Mouse (Mus musculus) T-helper 17 cell (primary cell): Measurements from ENCODE around the gene Tmem53.

Source experiments
- in situ Hi-C, 2 experiments: fragments of 300-600 bp; cut with MboI, MseI; formaldehyde crosslinking; loops; 1 replicate in 1 of 2; 2 replicates in 1 of 2; pipeline ENCODE4 v1.15.1; 2025; ENCODE audit warnings: high pct_unique_total_duplicates in 2 of 2

The Tmem53 gene

GRCm38 (mm10) chr4:117251801-117252316 lies at the start of gene Tmem53, which contains the start of gene Armh1:
Gene Tmem53 (plus strand): TSS chr4:117251951.
Gene Armh1 (minus strand): TSS chr4:117252125.
- in situ Hi-C loops: no loop called here

GRCm38 (mm10) chr4:117202046-117202991 lies 49.4 kb upstream of the Tmem53 start:
- in situ Hi-C loops: no loop called here

- in situ Hi-C loops: no loop called here
These were observed 48.8 kb upstream of the Tmem53 start for GRCm38 (mm10) chr4:117202992-117203354.

- in situ Hi-C loops: no loop called here
These were observed 42.2 kb upstream of the Tmem53 start for GRCm38 (mm10) chr4:117209592-117209991.

- in situ Hi-C loops: no loop called here
These were observed 41.3 kb upstream of the Tmem53 start for GRCm38 (mm10) chr4:117210147-117211074.

- in situ Hi-C loops: no loop called here
These were observed 37.5 kb upstream of the Tmem53 start for GRCm38 (mm10) chr4:117214250-117214649.

GRCm38 (mm10) chr4:117217029-117217428 lies 34.7 kb upstream of the Tmem53 start:
- in situ Hi-C loops: no loop called here

- in situ Hi-C loops: no loop called here
These were observed 33.1 kb upstream of the Tmem53 start for GRCm38 (mm10) chr4:117218517-117219219.

GRCm38 (mm10) chr4:117220741-117221515 lies 30.8 kb upstream of the Tmem53 start:
- in situ Hi-C loops: no loop called here

GRCm38 (mm10) chr4:117221836-117222235 lies 29.9 kb upstream of the Tmem53 start:
- in situ Hi-C loops: no loop called here

GRCm38 (mm10) chr4:117223001-117223400 lies 28.8 kb upstream of the Tmem53 start:
- in situ Hi-C loops: no loop called here

GRCm38 (mm10) chr4:117224122-117224521 lies 27.6 kb upstream of the Tmem53 start:
- in situ Hi-C loops: no loop called here

- in situ Hi-C loops: no loop called here
These were observed 26.5 kb upstream of the Tmem53 start for GRCm38 (mm10) chr4:117225250-117225649.

- in situ Hi-C loops: no loop called here
These were observed 22.2 kb upstream of the Tmem53 start for GRCm38 (mm10) chr4:117229590-117229989.

- in situ Hi-C loops: no loop called here
These were observed 21.4 kb upstream of the Tmem53 start for GRCm38 (mm10) chr4:117230331-117230730.

GRCm38 (mm10) chr4:117231208-117231607 lies 20.5 kb upstream of the Tmem53 start:
- in situ Hi-C loops: no loop called here

- in situ Hi-C loops: no loop called here
These were observed 17.5 kb upstream of the Tmem53 start for GRCm38 (mm10) chr4:117234166-117234741.

- in situ Hi-C loops: no loop called here
These were observed 15.9 kb upstream of the Tmem53 start for GRCm38 (mm10) chr4:117235822-117236221.

- in situ Hi-C loops: no loop called here
These were observed 12.6 kb upstream of the Tmem53 start for GRCm38 (mm10) chr4:117239153-117239552.

GRCm38 (mm10) chr4:117240867-117241266 lies 10.9 kb upstream of the Tmem53 start:
- in situ Hi-C loops: no loop called here
